Mouse (Mus musculus) T-cell, adult 2 months (primary cell): ENCODE results near the gene Arid3c.

Source experiments
- DNase-seq: peaks from one replicate; pipeline ENCODE4 v3.0.0; 2022; ENCODE audit warnings: low spot score

Arid3c gene

DNA sequence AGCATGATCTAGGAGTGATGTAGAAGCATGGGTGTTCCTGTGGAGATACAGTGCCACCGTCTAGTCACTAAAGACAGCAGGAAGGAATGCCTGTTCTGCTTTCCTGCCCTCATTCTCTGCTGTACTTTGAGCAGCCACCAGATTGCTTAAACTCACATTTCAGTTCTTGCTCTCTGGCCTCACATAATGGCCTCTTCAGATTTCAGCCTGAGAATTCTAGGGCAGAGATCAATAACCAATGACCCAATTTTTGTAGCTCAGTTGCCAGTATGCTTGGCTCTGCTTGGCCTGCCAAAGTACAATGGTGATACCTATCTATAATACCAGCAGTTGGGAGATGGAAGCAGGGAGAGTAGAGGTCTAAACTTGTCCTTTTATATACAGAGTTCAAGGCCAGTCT is 14.1 kb upstream of the Arid3c start:
- no peak for DNase-seq

DNA sequence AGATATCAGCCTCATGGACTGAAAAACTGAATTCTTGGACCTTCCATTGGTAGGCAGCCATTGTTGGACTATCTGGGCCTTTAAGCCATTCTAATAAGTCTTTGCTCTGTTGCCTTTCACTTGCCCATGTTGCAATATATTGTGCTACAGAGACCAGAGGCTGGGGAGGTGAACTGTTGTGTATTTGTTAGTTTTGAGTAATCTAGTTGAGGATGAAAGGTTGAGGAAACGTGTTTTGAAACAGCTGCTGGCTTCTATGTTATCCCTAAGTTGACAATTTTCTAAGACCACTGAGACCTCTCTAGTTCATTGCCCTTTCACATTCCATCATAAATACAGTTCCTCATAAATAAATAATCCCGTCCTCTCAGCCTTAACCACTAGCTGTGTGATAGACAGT is 13.2 kb upstream of the Arid3c start:
- DNase-seq = no peak

DNA sequence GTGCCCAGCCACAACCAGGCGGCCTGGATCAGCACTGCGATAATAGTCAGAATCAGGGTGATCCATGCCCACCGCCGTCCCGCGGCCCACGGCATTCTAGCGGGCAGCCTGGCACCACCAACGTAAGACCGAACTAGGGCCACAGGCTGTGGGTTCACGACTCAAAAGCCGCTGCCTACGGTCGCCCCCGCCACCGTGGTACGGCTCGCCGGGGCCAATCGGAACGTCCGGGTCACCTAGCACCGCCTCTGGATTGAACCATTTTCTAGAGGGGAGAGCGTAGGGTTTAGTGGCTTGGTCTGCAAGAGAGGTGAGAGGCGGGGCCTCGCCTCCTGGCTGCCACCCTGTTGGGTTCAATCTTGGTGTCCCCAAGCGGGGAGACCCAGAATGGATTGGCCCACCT is 10.2 kb upstream of the Arid3c start:
- DNase-seq = peak; percentile 93

DNA sequence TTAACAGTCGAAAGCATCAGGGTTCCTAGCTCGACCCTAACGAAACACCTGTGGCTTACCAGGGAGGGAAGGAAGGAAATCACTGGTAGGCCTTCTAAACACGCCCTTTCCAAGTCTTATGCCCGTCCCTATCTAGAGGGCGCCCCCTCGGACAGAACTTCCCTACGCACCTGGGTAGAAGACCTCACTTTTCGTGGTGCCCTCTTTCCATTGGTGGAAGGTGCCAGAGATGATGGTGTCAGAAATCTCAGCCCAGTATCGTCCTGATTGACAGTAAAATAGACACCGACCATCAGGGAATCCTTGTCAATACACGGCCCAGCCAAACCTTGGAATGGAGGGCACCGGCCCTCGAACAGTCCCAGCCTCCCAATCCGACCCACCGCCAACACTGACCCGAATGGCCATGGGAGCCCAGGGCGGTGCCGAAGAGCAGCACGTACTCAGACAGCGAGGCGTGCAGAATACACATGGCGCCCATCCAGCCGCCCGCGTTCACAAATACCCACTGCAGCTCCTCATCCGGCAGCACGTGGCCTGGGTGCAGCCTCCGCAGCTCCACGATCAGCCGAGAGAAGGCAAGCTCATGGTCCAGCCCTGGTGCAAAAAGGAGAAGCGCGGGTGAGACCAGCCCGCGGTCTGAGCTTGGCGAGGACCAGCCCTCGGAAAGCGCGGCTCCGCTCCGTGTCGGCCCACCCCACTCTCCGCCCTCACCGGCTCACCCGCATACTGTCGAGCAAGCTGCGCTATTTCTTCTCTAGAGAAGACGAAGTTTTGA is 9.6 kb upstream of the Arid3c start:
- peak; percentile 20 for DNase-seq

GRCm38 (mm10) chr4:41739260-41739659 is 8.3 kb upstream of the Arid3c start:
- DNase-seq = no peak

DNA sequence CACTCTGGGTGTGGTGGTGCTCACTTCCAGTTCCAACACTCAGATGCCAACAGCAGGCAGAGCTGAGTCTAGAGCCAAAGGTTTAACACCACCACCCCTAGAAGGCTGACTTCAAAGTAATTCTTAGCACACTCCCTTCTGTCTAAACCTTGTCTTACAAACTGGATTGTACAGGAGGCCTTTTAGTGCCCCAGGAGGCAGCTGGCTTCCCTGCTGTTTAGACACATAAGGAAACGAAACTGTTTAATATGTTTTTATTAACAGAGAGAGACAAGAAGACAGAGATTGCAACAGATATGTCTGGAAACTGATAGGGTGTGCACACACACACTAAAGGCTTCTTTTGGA is 7.3 kb upstream of the Arid3c start:
- no peak for DNase-seq

DNA sequence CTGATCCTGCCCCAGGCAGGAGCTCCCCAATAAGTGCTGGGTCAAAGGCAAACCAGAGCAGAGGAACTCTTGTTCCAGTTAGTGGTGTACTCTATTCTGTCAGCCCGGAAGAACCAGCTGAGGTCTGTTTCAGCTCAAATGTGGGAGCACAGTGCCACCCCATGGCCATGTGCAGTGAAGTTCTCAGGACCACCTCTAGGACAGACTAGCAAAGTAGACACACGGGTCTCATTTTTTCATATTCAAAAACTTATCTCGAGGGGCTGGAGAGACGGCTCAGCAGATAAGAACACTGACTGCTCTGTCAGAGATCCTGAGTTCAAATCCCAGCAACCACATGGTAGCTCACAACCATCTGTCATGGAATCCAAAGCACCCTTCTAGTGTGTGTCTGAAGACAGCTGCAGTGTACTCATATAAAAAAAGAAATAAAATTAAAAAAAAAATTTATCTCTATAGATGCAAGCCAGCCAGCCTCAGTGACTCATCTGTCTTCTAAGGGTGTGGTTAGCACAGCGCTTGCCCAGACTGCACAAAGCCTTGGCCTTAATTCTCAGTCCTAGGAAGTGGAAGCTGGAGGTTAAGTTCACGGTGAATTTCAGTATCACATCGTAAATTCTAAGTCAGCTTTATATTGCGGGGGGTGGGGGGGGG is 6.8 kb upstream of the Arid3c start:
- DNase-seq = peak; percentile 80

DNA sequence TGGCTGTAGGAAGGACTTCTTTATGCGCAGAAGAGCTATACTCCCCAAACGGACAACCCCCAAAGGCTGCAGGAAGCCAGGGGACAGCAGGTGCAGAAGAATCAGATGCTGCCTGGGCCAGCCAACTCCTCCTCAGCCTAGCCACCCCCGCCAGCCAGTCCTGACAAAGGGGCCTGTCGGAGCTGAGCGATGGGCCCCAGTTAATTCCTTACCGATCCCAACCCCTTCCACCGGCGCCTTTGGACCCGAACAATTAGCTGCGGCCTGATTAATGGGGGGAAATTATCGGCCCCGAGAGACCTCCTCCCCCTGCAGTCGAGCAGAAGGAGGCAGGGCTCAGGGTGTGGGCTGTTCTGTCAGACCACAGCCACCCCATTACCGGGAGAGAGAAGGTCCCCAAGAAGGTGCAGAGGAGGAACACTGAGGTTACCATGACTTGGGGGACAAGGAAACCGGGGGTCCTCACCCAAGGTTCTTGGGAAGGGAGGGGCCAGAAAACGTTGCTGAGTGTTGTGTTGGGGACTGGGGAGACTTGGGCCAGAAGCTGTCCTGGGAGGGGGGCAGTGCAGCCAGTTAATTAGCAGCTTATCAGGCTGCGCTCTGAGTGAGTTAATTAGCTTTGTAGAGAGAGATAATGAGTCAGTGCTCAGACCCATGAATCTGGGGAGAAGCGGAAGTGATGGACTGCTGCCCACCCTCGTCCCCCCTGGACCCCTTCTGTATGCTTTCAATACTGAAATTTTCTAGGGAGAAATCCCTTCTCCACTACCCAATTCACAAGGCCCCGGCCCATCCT is 3.9 kb downstream of the Arid3c start:
- DNase-seq = no peak

DNA sequence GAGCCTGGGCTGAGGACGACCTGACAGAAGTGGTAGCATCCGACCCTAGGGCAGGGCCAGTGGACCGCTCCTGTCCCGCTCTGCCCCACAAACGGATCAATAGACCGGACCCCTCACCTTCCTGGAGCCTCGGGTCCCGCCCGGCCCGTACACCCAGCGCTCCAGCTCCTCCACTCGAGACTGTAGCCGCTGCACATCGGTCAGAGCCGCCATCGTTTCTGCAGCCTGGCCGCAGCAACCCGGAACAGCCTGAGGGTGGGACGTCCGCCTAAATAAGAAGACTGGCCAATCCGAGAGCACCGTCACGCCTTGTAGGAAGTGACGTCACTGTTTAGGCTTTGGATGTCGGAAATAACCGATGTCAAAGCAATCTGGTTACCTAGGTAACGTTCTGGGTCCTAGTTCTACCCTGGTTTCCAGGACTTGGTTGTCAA is 8.0 kb downstream of the Arid3c start, which contains the start of gene Dctn3:
Gene Dctn3, minus strand, starts transcription at position 253 of the 434 bp plus-strand sequence.
- peak; percentile 89 for DNase-seq

DNA sequence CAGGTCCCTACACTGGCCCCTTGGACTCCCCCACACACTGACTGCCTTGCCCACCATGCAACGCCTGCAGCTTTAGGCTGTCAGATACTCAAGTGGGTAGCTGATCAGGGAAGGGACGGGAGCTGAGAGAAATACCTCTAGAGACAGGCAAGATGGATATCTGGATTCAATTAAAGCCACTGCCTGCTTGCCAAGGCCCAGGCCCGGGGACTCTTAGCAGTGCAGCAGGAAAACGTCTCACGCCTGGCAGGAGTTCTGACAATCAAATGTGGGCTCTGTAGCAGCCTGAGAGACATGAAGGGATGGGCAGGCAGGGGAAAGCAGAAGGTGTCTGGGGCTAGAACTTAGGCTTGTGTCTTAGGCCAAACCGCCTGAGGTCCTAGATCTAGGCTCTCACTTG is 14.1 kb downstream of the Arid3c start:
- DNase-seq = no peak

DNA sequence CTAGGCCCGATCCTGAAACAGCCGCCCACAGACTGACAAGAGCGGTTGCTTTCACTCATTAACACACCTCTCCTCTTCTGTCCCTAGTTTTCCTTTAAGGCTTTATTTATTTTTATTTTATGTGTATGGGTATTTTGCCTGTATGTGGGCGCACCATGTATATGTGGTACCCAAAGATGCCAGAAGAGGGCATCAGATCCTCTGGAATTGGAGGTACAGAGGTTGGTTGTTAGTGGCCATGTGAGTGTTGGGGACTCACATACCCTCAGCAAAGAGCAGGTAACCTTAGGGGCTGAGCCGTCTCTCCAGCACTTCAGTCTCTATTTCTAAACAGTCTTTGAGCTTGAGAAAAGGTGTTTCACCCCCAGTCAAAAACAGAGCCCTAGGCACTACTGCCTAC is 15.3 kb downstream of the Arid3c start:
- peak; percentile 49 for DNase-seq

DNA sequence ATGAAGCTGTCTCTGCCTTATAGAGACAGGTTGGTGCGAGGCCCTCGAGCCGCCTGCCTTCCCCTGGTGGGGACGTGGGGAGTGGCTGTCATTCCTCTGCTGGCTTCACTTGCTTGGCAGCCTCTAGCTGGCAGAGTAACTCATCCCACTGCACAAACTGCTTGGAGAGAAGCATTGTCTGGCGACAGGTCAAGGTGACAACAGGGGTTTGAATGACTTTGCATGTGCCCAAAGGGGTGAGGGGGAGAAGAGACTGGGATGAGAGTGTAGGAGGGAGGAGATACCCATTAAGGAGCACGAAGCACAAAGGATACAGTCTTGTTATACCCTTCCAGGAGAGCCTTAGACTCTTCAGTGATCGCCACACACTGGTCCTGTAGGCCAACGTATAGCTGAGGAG is 15.9 kb downstream of the Arid3c start:
- no peak for DNase-seq

DNA sequence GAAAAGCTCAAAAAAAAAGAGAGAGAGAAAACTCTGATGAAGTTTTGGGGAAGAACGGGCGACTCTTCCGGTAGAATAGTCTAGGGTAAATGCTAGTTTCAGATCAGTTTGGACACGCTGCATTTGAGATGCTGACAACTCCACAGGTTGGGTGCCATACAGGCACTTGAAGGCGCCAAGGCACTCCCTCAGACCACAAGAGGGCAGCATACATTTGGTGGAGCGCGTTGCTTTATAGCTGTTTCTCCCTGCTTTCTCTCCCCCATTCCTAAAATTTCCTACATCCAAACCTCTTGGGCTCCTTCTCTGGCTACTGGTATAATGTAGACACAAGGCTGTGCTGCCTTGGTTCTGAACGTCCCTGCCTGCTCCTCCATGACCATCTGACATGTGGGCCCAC is 16.7 kb downstream of the Arid3c start:
- peak; percentile 42 for DNase-seq

DNA sequence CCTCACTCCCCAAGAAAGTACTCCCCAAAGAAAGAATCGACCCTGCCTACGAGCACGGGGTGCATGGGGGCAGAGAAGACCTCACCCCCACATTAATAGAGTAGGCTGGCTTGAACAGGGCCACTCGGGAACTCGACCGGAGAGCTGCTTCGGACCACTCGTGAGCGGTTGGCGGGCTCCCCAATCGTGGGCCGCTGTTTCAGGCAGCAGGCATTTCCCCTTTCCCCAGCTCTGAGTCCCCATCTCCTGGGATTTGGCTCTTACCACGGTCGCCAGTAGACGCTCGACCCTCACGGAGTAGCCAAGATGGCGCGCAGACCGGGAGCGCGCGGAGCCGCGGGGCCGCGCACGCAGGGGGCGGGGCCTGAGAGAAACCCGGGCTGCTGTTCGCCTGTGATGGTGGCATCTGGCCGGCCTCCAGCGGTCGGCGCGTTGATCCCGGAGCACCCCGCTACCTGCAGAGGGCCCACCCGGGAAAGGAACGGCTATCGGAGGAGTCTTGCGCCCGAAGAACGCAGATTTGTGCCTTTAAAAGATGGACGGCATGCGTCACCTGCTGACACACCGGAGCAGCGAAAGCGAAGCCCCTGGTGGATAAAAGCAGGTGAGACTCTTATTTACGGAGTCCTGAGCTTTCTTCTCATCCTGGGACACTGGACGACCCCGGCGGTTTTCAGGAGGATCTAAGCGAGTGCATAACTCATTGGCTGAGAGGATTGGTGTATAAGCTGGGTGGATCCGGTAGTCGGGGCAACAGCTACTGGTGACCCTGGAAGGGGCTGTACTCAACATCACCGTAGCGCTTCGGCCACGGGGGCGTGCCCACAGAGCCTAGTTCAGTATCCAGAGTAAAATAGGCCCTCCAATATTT is 17.5 kb downstream of the Arid3c start, which contains the start of gene Rpp25l:
Gene Rpp25l, minus strand, starts transcription at position 338 of the 871 bp plus-strand sequence.
- DNase-seq = peak; percentile 71

- DNase-seq = no peak
Observed at GRCm38 (mm10) chr4:41712421-41713196, 18.3 kb downstream of the Arid3c start.

DNA sequence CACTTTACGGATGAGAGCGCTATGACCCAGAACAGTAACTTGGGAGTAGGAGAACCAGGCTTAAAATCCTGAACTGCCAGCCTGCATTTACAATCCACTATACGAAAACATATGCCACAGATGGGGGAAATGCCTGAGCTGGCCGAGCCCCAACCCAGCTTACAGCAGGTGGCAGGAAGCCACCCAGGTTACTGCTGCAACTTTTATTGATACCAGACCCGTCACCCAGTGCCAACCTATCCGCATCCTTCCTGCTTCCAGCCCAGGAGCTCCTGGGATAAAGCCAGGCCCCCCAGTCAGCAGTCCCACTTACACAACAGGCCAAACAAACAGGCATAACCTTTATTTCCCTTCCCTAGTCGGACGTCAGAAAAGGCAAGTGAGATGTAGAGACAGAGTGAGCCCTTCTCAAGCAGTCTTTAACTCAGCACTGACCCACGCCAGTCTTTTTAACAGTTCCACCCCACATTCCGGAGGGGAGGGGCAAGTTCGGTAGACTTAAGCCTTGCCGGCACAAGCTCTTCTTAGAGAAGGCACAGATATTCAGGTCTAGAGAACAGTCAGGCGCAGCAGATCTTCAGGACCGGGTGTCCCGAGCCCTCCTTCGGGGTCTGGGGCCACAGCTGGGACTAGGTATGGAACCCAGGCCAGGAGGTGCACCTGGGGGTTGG is 19.1 kb downstream of the Arid3c start:
- no peak for DNase-seq

DNA sequence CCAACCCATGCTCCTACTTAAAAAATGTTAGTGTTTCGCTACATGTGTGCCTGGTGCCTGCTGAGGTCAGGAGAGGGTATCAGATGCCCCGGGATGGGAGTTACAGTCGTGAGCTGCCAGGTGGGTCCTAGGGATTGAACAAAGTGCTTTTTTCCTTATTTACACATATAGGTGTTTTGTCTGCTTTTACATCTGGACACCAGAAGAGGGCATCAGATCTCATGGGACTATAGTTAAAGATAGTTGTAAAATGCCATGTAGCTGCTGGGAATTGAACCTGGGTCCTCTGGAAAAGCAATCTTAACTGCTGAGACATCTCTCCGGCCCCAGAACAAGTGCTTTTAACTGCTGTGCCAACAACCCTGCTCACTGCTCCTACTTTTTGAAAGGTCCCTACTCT is 20.7 kb downstream of the Arid3c start:
- no peak for DNase-seq

DNA sequence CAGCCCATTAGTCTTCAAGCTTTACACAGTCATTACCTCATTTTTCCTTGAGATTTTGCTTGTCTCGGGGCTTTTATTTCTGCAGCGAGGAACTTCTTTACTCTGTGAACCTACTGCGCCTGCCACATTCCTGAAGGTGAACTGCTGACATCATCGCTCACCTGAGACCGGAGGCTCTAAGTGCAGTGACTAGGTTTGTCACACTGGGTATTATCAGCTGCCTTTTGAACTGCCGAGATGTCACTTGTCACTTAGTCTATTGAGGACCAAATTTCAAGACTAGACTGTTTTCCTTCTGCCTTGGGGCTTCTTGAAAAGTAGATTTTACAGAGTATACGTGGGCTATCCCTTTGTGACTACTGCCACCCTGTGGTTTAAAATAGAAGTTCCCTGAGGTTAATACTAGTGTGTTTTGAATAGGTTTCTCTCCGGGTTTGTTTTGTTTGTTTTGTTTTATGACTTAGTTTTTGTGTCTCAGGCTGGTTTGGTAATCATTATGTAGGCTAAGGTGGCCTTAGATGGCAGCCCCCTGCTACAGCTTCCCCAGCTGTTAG is 22.7 kb downstream of the Arid3c start:
- DNase-seq = peak; percentile 43

DNA sequence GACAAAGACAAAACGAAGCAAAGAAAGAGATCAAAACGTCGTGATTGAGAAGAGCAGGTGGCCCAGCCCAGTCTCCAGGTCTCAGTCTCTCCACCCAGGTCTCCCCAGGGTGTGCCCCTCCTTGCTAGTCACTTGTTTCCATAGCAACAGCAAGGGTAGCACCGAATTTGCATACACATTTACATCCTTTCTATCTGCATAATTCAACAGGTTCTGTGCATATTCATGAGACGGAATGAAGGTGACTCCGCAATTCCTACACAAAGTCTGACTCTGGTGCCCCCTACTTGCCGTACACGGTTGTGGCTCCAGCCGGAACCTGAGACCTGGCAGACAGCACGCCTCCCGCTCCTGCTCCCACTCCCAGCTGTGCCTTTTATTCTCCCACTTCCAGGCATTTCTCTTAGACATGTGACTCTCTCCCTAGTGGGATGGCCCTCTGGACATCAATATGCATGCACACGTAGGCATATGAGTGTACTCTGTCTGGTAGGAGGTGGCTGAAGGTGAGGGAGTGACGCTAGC is 23.9 kb downstream of the Arid3c start:
- DNase-seq = peak; percentile 59
